Mouse (Mus musculus) liver, embryonic 14.5 days (tissue): ENCODE results near the gene Emcn. TPM values are rescaled to one million over a fixed set of nuclear protein-coding genes. Genes with fewer than 3 reads are reported as not detected.

ENCODE experiments used
- ATAC-seq: fragments of 200-750 bp; cut with Nextera tagmentation; 2 replicates; pipeline ENCODE4 v1.8.0; 2017; ENCODE audit warnings: moderate number of reproducible peaks, mild to moderate bottlenecking, moderate library complexity; ENCODE audit not compliant: insufficient read depth
- DNase-seq, 3 experiments: peaks; one replicate each; pipeline ENCODE4 v3.0.0-alpha.2; 2012 to 2013; ENCODE audit warnings: low read depth in 3 of 3, low spot score in 3 of 3
- H3K27ac ChIP-seq: fragments of 300-500 bp; sonication (generic); 2 replicates; pipeline ENCODE4 v1.5.1; 2014; ENCODE audit warnings: moderate library complexity, mild to moderate bottlenecking, control low read depth, inconsistent platforms
- H3K27me3 ChIP-seq: fragments of 300-500 bp; sonication (generic); 2 replicates; pipeline ENCODE4 v1.6.1; 2014; ENCODE audit warnings: mild to moderate bottlenecking, low read length, moderate library complexity; ENCODE audit not compliant: control insufficient read depth, insufficient read depth
- H3K36me3 ChIP-seq: fragments of 300-500 bp; sonication (generic); replicated peaks from 2 replicates; pipeline ENCODE4 v1.6.1; 2014; ENCODE audit warnings: low read depth; ENCODE audit not compliant: control insufficient read depth, insufficient read depth
- H3K4me1 ChIP-seq, 2 experiments: fragments of 200-500 bp in 1 of 2; fragments of 300-500 bp in 1 of 2; sonication (generic) in 1 of 2; replicated peaks; 2 replicates each; pipeline ENCODE4 v1.6.1; 2012 to 2014; ENCODE audit warnings: antibody characterized with exemption in 1 of 2, inconsistent platforms in 1 of 2, low read length in 1 of 2; ENCODE audit not compliant: control insufficient read depth in 2 of 2, insufficient read depth in 2 of 2
- H3K4me2 ChIP-seq: fragments of 300-500 bp; sonication (generic); 2 replicates; pipeline ENCODE4 v1.6.1; 2014; ENCODE audit warnings: low read depth, mild to moderate bottlenecking, control low read depth, moderate library complexity
- H3K4me3 ChIP-seq, 2 experiments: fragments of 200-500 bp in 1 of 2; fragments of 300-500 bp in 1 of 2; sonication (generic) in 1 of 2; 2 replicates each; pipeline ENCODE4 v1.5.1; 2012 to 2014; ENCODE audit warnings: low read depth in 2 of 2, low read length in 2 of 2, mild to moderate bottlenecking in 2 of 2, control low read depth in 1 of 2, inconsistent platforms in 1 of 2, moderate library complexity in 1 of 2; ENCODE audit not compliant: insufficient read depth in 1 of 2
- H3K9ac ChIP-seq: fragments of 300-500 bp; sonication (generic); replicated peaks from 2 replicates; pipeline ENCODE4 v1.6.1; 2014; ENCODE audit warnings: mild to moderate bottlenecking, control low read depth, moderate library complexity
- H3K9me3 ChIP-seq: fragments of 300-500 bp; sonication (generic); 2 replicates; pipeline ENCODE4 v1.6.1; 2016; ENCODE audit warnings: low read length, mixed read lengths; ENCODE audit not compliant: control insufficient read depth
- CTCF ChIP-seq: IDR thresholded peaks from 2 replicates; pipeline ENCODE4 v1.5.1; 2016; ENCODE audit warnings: antibody characterized with exemption, low read depth, control low read depth
- EP300 ChIP-seq: IDR thresholded peaks from 2 replicates; pipeline ENCODE4 v1.6.1; 2016; ENCODE audit warnings: antibody characterized with exemption, low read depth
- WGBS: fragments of 180-500 bp; shearing (Covaris S2); extraction: QIAGEN DNeasy Blood & Tissue Kit; methylation state at CpG from one replicate; pipeline ENCODE4 v1.1.7; 2014; ENCODE audit not compliant: insufficient replicate concordance; 5-methylcytosine and 5-hydroxymethylcytosine counted together
- polyA plus RNA-seq, 2 experiments: library from polyadenylated mRNA; depleted of rRNA in 1 of 2; stranded (reverse) in 1 of 2; unstranded in 1 of 2; fragments of >200 nt; fragmentation: Nextera tagmentation in 1 of 2; extraction: Ambion mirVana in 1 of 2; gene quantifications; 2 replicates each; pipeline versions ENCODE4 v1.2.1 to v1.2.3; 2012 to 2014

Emcn gene
- polyA plus RNA-seq, 2 experiments, result 1.8 to 1.9 TPM

DNA sequence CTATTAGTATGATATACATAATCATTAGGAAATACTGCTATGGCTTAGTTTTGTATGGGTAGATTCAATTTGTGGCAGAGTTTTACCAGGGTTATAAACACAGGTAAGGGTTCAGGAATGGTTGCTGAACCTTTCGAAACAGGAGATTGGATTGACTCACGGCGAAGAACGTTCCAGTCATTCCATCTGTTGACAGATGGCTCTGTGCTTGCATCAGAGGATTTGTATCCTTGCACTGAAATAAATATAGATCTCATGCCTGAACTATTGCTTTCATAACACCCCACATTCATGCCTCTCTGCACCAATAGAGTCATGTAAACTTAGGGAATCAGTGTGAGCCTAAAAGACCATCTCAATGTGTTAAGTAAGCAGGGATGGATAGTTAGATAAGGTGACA is 4.9 kb upstream of the Emcn start:
- ATAC-seq, result no peak
- WGBS, result 67% methylated on average over 4 of the region's 4 CpGs

DNA sequence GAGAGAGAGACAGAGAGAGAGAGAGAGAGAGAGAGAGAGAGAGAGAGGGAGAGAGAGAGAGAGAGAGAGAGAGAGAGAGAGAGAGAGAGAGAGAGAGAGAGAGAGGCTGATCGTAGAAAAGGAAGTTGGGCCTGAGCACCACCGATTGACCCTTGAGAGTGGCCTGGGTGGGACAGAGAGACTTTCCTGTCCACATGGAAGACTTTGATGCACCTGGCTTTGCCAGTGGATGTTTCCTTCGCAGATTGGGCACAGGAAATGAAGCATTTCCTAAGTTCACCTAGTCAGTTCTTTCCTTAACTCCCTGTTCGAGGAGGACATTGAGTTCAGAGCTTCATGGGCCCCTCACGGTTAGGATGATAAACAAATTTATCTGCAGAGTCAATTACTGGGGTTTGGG is 2.6 kb downstream of the Emcn start:
- no peaks in the 10 kb centered on the region for H3K27me3 ChIP-seq
- ATAC-seq, result no peak
- H3K4me3 ChIP-seq, result no peak overlapping the region
- no peak overlapping the region for H3K4me2 ChIP-seq
- no peaks in the 10 kb centered on the region for H3K36me3 ChIP-seq
- no peaks in the 10 kb centered on the region for H3K9me3 ChIP-seq
- no peaks in the 10 kb centered on the region for H3K4me1 ChIP-seq
- no peak for TF ChIP-seq CTCF
- TF ChIP-seq EP300, result no peak
- H3K9ac ChIP-seq, result no peak overlapping the region
- no peak for DNase-seq
- WGBS, result 32% methylated on average over 4 of the region's 5 CpGs
- H3K27ac ChIP-seq, result no peak overlapping the region

More for the DNA sequence above, 4.9 kb upstream of the Emcn start:
- H3K36me3 ChIP-seq, result no peaks in the 10 kb centered on the region
- H3K9ac ChIP-seq, result no peak overlapping the region
- H3K27me3 ChIP-seq, result no peaks in the 10 kb centered on the region
- no peak overlapping the region for H3K4me3 ChIP-seq
- H3K4me2 ChIP-seq, result no peak overlapping the region
- H3K27ac ChIP-seq, result no peak overlapping the region
- no peaks in the 10 kb centered on the region for H3K4me1 ChIP-seq
- no peaks in the 10 kb centered on the region for H3K9me3 ChIP-seq
- no peak for DNase-seq
- TF ChIP-seq EP300 (no peak), CTCF (no peak)

DNA sequence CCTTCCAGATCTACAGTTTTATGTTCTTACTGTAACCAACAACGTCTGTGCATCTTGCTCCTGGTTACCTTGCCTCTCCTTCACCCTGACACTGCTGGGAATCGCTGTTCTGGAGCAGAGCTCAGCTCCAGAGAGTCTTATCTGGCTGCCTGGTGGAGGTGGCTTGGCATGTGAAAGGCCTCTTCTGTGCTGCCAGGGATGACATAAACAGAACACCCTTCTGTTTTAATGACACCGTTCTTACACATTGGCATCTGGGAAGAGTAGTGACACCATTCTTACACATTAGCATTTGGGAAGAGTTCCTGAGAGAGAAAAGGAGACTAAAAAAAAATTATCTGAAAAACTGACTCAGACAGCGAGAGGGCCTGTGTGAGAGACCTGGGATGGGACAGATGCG is 11.0 kb downstream of the Emcn start:
- H3K4me3 ChIP-seq, result no peak overlapping the region
- ATAC-seq (no peak), DNase-seq (no peak)
- H3K9ac ChIP-seq, result no peak overlapping the region
- no peaks in the 10 kb centered on the region for H3K36me3 ChIP-seq
- no peak overlapping the region for H3K27ac ChIP-seq
- 50% methylated on average over 5 of the region's 5 CpGs for WGBS
- TF ChIP-seq EP300 (no peak), CTCF (no peak)
- H3K4me1 ChIP-seq, result no peaks in the 10 kb centered on the region
- no peaks in the 10 kb centered on the region for H3K9me3 ChIP-seq
- no peaks in the 10 kb centered on the region for H3K27me3 ChIP-seq
- H3K4me2 ChIP-seq, result no peak overlapping the region

DNA sequence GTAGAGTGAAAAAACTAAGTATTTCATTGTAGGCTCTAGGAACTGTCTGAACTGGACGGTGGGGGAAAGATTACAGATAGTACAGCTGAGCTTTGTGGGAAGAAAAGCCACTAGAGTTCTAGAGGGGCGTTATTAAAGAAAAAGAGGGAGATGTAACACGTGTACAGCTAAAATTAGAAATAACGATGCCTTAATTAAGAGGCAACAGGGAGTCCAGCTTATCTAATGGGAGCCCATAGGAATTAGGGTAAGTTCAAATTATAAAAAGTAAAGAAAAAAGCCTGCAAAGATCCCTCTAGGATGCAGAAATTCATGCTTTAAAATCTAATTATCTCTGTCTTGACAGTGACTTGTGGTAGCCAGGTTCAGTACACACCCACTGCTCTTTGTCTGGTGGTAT is 15.8 kb downstream of the Emcn start:
- WGBS, result 56% methylated on average over 4 of the region's 4 CpGs
- no peak overlapping the region for H3K4me3 ChIP-seq
- DNase-seq, result no peak

DNA sequence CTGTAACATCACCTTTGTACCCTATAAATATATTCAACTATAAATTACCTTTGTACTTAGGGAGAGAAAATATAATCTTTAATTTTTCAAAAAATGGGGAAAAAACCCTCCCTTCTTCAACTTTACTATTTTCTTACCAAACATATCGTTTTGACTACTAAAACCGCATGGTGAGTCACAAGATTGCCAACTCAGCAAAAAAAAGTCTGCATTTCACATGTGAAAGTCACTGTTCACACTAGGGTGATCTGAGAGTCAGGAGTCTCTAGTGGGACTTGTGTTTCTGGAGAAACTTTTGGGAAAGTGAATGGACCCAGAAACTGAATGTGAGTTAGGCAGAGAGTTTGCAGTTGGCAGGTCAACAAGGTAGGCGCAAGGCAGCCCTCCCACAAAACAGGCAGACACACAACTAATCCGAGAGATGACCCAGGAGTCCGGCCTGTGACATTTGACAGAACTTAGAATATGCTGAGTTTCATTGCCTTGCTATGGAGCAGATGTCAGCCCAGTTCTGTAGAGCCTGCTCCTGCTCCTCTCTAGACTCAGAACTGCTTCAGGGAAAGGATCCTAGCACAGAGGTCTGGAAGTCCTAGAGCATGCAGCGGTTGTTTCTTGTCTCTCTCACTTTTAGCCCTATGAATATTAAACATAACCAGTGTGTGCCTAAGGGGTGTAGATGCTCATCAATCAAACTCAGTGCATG is 26.4 kb downstream of the Emcn start:
- Histone ChIP-seq H3K4me2 (no peak overlapping the region), H3K27ac (no peak overlapping the region), H3K27me3 (no peaks in the 10 kb centered on the region), H3K4me3 (no peak overlapping the region), H3K9me3 (no peaks in the 10 kb centered on the region), H3K4me1 (no peaks in the 10 kb centered on the region), H3K9ac (no peak overlapping the region), H3K36me3 (no peaks in the 10 kb centered on the region)
- no peak for DNase-seq
- ATAC-seq, result no peak
- 71% methylated on average over 6 of the region's 6 CpGs for WGBS
- TF ChIP-seq CTCF (no peak), EP300 (no peak)

More for the DNA sequence above, 15.8 kb downstream of the Emcn start:
- H3K4me2 ChIP-seq, result no peak overlapping the region
- TF ChIP-seq EP300 (no peak), CTCF (no peak)
- no peaks in the 10 kb centered on the region for H3K9me3 ChIP-seq
- no peaks in the 10 kb centered on the region for H3K27me3 ChIP-seq
- no peaks in the 10 kb centered on the region for H3K36me3 ChIP-seq
- no peaks in the 10 kb centered on the region for H3K4me1 ChIP-seq
- H3K9ac ChIP-seq, result no peak overlapping the region
- H3K27ac ChIP-seq, result no peak overlapping the region
- no peak for ATAC-seq
